Mouse (Mus musculus) left cerebral cortex, adult 8-10 months (tissue): ENCODE measurements at regions not wholly inside any gene's neighbourhood (a gene's known extent, or its start where the extent isn't known, plus 50 kb on each side); places are given as distances from the start of the nearest gene placed in this dataset.
A peak's percentile ranks its signal among the peaks of the same experiment; 100 is the strongest.

Experiments
- DNase-seq, 2 experiments: peaks; one replicate each; pipeline ENCODE4 v3.0.0; 2022; ENCODE audit warnings: low spot score in 2 of 2

- no peak for DNase-seq
Measured at GRCm38 (mm10) chr10:97047566-97047965, 430.8 kb downstream of the Btg1 start.

GRCm38 (mm10) chr10:97047996-97048395 is 431.2 kb downstream of the Btg1 start:
- DNase-seq, result no peak

- DNase-seq, result no peak
Measured at GRCm38 (mm10) chr10:97054472-97054871, 424.9 kb upstream of the Dcn start.

GRCm38 (mm10) chr10:97061961-97062360 is 417.4 kb upstream of the Dcn start:
- no peak for DNase-seq

- DNase-seq, result no peak
Measured at GRCm38 (mm10) chr10:97064546-97064945, 414.9 kb upstream of the Dcn start.

GRCm38 (mm10) chr10:97078022-97078473 is 401.4 kb upstream of the Dcn start:
- DNase-seq, result peak in 1 of 2 experiments; percentile 76

- no peak for DNase-seq
Measured at GRCm38 (mm10) chr10:97079575-97079974, 399.8 kb upstream of the Dcn start.

- DNase-seq, result no peak
Measured at GRCm38 (mm10) chr10:97087286-97087685, 392.1 kb upstream of the Dcn start.

- no peak for DNase-seq
Measured at GRCm38 (mm10) chr10:97090254-97090653, 389.2 kb upstream of the Dcn start.

- DNase-seq, result no peak
Measured at GRCm38 (mm10) chr10:97093886-97094285, 385.5 kb upstream of the Dcn start.

- no peak for DNase-seq
Measured at GRCm38 (mm10) chr10:97114501-97114900, 364.9 kb upstream of the Dcn start.

- no peak for DNase-seq
Measured at GRCm38 (mm10) chr10:97122693-97123092, 356.7 kb upstream of the Dcn start.

- no peak for DNase-seq
Measured at GRCm38 (mm10) chr10:97141561-97141960, 337.8 kb upstream of the Dcn start.

- no peak for DNase-seq
Measured at GRCm38 (mm10) chr10:97158561-97159395, 320.6 kb upstream of the Dcn start.

- peak in 1 of 2 experiments; percentile 13 for DNase-seq
Measured at GRCm38 (mm10) chr10:97159396-97159760, 320.0 kb upstream of the Dcn start.

GRCm38 (mm10) chr10:97159831-97160575 is 319.4 kb upstream of the Dcn start:
- no peak for DNase-seq

GRCm38 (mm10) chr10:97160892-97161291 is 318.5 kb upstream of the Dcn start:
- no peak for DNase-seq

- DNase-seq, result no peak
Measured at GRCm38 (mm10) chr10:97178468-97178867, 300.9 kb upstream of the Dcn start.

- DNase-seq, result no peak
Measured at GRCm38 (mm10) chr10:97189696-97190095, 289.7 kb upstream of the Dcn start.

- DNase-seq, result no peak
Measured at GRCm38 (mm10) chr10:97211238-97211695, 268.1 kb upstream of the Dcn start.

GRCm38 (mm10) chr10:97211785-97212398 is 267.5 kb upstream of the Dcn start:
- no peak for DNase-seq

- DNase-seq, result no peak
Measured at GRCm38 (mm10) chr10:97219474-97219873, 259.9 kb upstream of the Dcn start.
